Mouse (Mus musculus) embryonic facial prominence, embryonic 10.5 days (tissue): ENCODE data around the gene Ninj2. TPM values are rescaled to one million over a fixed set of nuclear protein-coding genes. Genes with fewer than 3 reads are reported as not detected.

Experiments used
- DNase-seq: peaks from one replicate; pipeline ENCODE4 v3.0.0-alpha.2; 2017; ENCODE audit warnings: low spot score
- H3K27ac ChIP-seq: fragments of 300-500 bp; sonication (generic); replicated peaks from 2 replicates; pipeline ENCODE4 v1.5.1; 2016; ENCODE audit warnings: mild to moderate bottlenecking
- H3K27me3 ChIP-seq: fragments of 300-500 bp; sonication (generic); replicated peaks from 2 replicates; pipeline ENCODE4 v1.6.1; 2016; ENCODE audit warnings: low read depth, mild to moderate bottlenecking; ENCODE audit not compliant: poor library complexity, severe bottlenecking
- H3K36me3 ChIP-seq: fragments of 300-500 bp; sonication (generic); replicated peaks from 2 replicates; pipeline ENCODE4 v1.6.1; 2016; ENCODE audit warnings: mild to moderate bottlenecking, moderate library complexity
- H3K4me1 ChIP-seq: fragments of 300-500 bp; sonication (generic); 2 replicates; pipeline ENCODE4 v1.6.1; 2016
- H3K4me3 ChIP-seq: fragments of 300-500 bp; sonication (generic); 2 replicates; pipeline ENCODE4 v1.5.1; 2016; ENCODE audit warnings: mild to moderate bottlenecking, moderate library complexity
- H3K9me3 ChIP-seq: fragments of 300-500 bp; sonication (generic); 2 replicates; pipeline ENCODE4 v1.6.1; 2016; ENCODE audit warnings: mild to moderate bottlenecking
- WGBS: fragments of 180-500 bp; shearing (Covaris S2); methylation state at CpG from one replicate; pipeline ENCODE4 v1.1.7; 2016; 5-methylcytosine and 5-hydroxymethylcytosine counted together
- polyA plus RNA-seq: library from polyadenylated mRNA; unstranded; fragments of >200 nt; fragmentation: Nextera tagmentation; extraction: Ambion mirVana; gene quantifications from 2 replicates; pipeline ENCODE4 v1.2.1, GENCODE M21; 2016

Gene Ninj2
- polyA plus RNA-seq, 1 experiment from 2014 or later, result not detected

DNA sequence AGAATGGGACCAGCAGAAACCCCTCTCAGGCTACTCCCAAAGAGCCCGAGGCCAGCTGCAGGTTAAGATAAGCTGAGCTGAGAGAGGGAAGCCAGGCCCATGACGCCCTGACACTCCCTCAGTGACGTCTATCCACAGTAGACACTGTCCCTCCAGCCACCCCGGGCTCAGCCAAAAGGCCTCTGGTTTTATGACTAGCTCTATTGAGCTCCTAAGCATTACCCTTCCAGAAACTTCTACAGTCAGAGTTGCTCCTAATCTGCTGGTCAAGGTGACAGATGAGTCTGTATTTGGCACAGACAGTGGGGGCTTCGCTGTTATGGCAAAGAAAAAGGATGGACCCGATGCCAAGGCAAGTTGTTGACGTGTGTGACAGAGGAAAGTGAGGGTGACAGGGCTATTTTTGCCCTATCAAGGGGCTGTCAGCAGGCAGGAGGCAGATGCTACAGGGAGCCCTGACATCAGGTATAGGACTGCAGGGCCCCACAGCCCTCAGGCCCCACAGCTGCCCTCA is 81.5 kb downstream of the Ninj2 start:
- Histone ChIP-seq H3K4me3 (no peak overlapping the region), H3K36me3 (no peaks in the 10 kb centered on the region), H3K27ac (no peak overlapping the region), H3K9me3 (no peaks in the 10 kb centered on the region), H3K4me1 (peaks cover 3% of the 10 kb centered on the region; the same call in 1 of the 2 replicates), H3K27me3 (no peaks in the 10 kb centered on the region)
- 77% methylated on average over 7 of the region's 7 CpGs for WGBS
- DNase-seq, result no peak

DNA sequence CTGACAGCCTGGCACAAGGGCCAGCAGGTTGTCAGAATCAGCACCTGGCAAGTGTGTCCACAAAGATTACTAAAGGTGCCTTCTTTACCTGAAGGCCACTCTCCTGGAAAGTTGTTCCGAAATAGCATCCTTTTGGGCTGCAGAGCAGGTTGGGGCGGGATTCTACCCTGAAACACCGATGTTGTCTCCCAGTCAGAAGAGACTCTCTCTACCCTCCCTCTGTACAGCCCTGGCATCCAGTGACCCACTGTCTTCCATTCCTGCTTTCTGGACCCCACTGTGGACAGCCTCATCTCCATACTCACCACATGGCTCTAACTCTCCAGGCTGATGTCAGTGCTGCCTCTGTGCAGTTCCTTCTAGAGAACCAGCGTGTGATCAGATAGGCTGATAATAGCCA is 82.5 kb downstream of the Ninj2 start:
- Histone ChIP-seq H3K4me3 (no peak overlapping the region), H3K27me3 (no peaks in the 10 kb centered on the region), H3K9me3 (no peaks in the 10 kb centered on the region), H3K27ac (no peak overlapping the region), H3K4me1 (peaks cover 7% of the 10 kb centered on the region; the same call in 1 of the 2 replicates), H3K36me3 (no peaks in the 10 kb centered on the region)
- 93% methylated on average over 4 of the region's 4 CpGs for WGBS
- no peak for DNase-seq

DNA sequence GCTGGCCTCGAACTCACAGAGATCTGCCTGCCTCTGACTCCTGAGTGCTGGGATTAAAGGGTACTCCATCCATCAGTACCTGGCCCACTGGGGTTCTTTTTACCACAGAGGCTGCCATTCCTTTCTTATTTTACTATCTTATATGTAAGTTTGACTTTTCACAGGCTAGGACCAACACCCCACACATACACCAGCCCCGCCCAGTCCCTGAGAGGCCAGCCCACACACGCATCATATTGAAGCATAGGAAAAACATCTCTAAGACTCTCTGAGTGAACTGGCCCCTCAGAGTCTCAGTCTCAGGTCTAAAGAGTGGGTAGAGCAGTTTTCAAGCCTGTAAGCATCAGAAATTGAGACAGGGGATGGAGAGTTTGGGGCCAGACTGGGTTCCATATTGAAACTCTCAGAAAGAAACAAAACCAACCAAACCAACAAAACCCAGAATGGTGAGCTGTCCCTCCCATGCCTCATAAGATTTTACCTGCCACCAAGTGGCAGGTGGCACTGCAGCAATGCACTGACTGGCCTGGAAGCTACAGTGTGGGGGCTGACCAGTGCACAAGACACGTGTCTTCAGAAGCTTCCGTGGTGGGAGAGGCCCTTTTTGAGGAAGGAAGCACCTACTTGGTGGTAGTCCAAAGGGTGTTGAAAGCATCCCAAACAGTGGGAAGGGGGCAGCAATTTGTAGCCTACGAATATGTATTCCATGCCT is 86.0 kb downstream of the Ninj2 start:
- H3K9me3 ChIP-seq, result no peaks in the 10 kb centered on the region
- H3K27me3 ChIP-seq, result no peaks in the 10 kb centered on the region
- H3K4me3 ChIP-seq, result no peak overlapping the region
- WGBS, result 91% methylated on average over 6 of the region's 6 CpGs
- no peak for DNase-seq
- H3K4me1 ChIP-seq, result peaks cover 9% of the 10 kb centered on the region; the same call in 1 of the 2 replicates
- no peak overlapping the region for H3K27ac ChIP-seq
- H3K36me3 ChIP-seq, result no peaks in the 10 kb centered on the region

DNA sequence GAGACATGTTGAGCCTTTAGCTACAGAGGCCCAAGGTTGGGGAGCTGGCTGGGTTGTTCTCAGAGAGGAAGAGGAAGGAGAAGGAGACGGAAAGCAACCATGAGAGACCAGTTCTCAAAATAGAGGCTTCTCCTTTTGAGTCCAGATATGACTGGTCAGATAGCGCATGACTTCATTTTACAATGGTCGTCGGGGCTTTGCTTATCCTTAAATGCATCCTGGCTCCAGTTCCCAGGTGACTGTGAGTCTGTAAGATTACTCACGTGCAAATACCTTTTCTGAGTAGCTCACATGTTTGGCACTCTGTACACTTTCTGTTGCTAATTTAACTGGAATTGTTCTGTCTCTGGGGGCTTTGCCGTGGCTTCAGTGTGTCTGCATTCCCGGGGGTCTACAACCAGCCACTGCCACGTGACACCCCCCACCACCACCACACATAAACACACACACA is 86.6 kb downstream of the Ninj2 start:
- H3K4me3 ChIP-seq, result no peak overlapping the region
- 77% methylated on average over 8 of the region's 8 CpGs for WGBS
- no peak overlapping the region for H3K27ac ChIP-seq
- peaks cover 9% of the 10 kb centered on the region; the same call in 1 of the 2 replicates for H3K4me1 ChIP-seq
- no peak for DNase-seq
- H3K27me3 ChIP-seq, result no peaks in the 10 kb centered on the region
- no peaks in the 10 kb centered on the region for H3K36me3 ChIP-seq
- H3K9me3 ChIP-seq, result no peaks in the 10 kb centered on the region

DNA sequence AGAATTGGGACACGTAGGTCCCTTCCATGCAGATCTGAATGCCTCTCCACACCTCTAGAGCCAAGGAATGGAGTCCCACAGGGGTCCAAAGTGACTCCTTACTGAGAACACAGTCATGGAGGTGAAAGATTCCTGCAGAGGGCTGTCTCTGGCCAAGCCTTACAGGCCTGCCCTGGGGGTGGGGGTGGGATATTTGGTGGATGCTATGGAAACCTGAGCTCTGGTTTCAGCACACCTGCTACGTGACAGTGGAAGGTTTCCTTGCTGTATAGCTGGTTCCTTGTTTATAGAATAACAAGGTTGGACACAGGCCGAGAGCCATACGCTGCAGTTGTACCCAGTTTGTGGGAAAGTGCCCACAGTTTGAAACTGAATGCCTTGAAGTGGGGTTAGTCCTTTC is 87.3 kb downstream of the Ninj2 start:
- no peak overlapping the region for H3K4me3 ChIP-seq
- no peak for DNase-seq
- WGBS, result 60% methylated on average over 4 of the region's 4 CpGs
- no peaks in the 10 kb centered on the region for H3K27me3 ChIP-seq
- peaks cover 9% of the 10 kb centered on the region; the same call in 1 of the 2 replicates for H3K4me1 ChIP-seq
- no peaks in the 10 kb centered on the region for H3K36me3 ChIP-seq
- no peaks in the 10 kb centered on the region for H3K9me3 ChIP-seq
- no peak overlapping the region for H3K27ac ChIP-seq

DNA sequence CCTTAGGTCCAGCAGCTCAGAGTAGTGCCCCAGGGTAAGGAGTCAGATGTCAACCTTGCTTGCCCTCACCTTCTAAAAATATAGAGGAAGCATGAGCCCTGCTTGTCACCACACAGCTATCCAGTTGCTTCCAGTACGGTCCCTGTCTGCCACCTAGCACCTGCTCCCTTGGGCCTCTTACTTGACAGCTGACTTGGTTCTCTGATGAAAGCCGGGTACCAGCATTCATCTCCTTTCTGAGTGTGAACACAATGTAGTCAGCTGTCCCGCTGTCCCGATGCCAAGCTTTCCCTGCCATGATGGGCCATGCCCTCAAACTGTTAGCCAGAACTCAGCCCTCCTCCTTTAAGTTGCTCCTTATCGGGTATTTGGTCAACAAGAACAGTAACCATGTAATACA is 89.0 kb downstream of the Ninj2 start:
- 86% methylated on average over 5 of the region's 5 CpGs for WGBS
- H3K4me1 ChIP-seq, result peaks cover 18% of the 10 kb centered on the region
- no peak for DNase-seq
- no peaks in the 10 kb centered on the region for H3K9me3 ChIP-seq
- H3K36me3 ChIP-seq, result no peaks in the 10 kb centered on the region
- no peak overlapping the region for H3K27ac ChIP-seq
- no peak overlapping the region for H3K4me3 ChIP-seq
- H3K27me3 ChIP-seq, result peaks cover 10% of the 10 kb centered on the region

DNA sequence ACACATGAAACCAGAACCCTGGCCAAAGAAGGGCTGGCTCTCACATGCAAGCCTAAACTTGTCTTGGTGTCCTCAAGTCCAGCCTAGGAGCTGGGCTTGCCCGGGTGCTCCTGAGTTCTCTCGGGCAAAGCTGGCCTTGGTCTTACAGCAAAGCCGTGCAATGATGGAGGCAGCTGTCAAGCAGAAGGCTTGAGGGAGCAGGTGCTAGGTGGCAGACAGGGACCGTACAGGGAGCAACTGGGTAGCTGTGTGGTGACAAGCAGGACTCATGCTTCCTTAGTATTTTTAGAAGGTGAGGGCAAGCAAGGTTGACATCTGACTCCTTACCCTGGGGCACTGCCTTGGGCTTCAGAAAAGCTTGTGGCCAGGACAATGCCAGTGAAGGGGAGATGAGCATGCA is 90.6 kb downstream of the Ninj2 start:
- Histone ChIP-seq H3K4me1 (peaks cover 34% of the 10 kb centered on the region), H3K9me3 (no peaks in the 10 kb centered on the region), H3K27me3 (peaks cover 18% of the 10 kb centered on the region), H3K4me3 (no peak overlapping the region), H3K36me3 (no peaks in the 10 kb centered on the region), H3K27ac (no peak overlapping the region)
- DNase-seq, result no peak
- 89% methylated on average over 4 of the region's 4 CpGs for WGBS

DNA sequence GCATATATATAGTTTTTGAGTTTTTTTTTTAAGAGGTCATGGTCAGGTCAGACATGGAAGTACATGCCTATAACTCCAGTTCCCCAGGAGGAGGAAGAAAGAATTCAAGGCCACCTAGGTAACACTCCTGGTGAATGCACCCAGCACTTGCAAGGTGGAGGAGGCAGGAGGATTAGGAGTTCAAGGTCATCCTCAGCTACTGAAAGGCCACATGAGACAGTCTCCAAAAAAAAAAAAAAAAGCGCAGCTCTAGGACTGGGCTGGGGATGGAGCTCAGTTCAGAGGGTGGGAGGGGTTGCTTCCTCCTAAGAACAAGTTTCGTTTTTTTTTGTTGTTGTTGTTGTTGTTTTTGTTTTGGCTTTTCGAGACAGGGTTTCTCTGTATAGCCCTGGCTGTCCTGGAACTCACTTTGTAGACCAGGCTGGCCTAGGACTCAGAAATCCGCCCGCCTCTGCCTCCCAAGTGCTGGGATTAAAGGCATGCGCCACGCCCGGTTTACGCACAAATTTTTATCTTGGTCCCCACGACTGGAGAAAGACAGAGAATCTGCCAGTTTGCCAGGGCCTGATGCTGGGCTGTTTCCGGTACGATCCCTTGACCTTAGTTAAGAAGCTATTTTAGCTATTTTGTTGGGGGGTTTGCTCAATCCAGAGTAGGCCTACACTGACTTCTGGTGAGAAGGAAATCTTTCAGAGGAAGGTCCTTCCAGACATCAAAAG is 92.0 kb downstream of the Ninj2 start:
- Histone ChIP-seq H3K4me3 (no peak overlapping the region), H3K9me3 (no peaks in the 10 kb centered on the region), H3K27ac (no peak overlapping the region), H3K4me1 (peaks cover 41% of the 10 kb centered on the region), H3K36me3 (no peaks in the 10 kb centered on the region), H3K27me3 (peaks cover 27% of the 10 kb centered on the region)
- DNase-seq, result no peak
- 85% methylated on average over 12 of the region's 12 CpGs for WGBS

DNA sequence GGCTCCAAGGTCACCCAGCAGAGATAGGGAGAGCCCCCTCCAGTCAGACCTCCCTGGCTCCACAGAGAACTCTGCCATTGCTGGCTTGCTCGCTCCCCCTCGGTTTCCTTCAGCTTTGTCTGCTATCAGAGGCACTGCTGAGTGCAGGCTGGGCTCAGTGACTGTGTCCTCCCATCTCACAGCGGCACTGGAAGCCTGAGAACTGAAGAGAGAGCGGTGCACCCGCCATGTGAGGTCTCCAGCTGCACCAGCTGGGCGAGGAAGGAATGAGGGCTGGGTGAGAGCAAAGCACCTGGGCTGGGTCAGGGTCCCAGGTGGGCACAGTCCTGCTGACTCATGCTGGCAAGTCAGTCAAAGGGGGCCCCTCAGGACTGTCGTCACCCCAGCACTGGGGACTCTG is 92.6 kb downstream of the Ninj2 start:
- Histone ChIP-seq H3K27ac (no peak overlapping the region), H3K27me3 (peaks cover 27% of the 10 kb centered on the region), H3K4me3 (no peak overlapping the region), H3K4me1 (peaks cover 36% of the 10 kb centered on the region), H3K36me3 (no peaks in the 10 kb centered on the region), H3K9me3 (no peaks in the 10 kb centered on the region)
- no peak for DNase-seq
- WGBS, result 65% methylated on average over 7 of the region's 7 CpGs

DNA sequence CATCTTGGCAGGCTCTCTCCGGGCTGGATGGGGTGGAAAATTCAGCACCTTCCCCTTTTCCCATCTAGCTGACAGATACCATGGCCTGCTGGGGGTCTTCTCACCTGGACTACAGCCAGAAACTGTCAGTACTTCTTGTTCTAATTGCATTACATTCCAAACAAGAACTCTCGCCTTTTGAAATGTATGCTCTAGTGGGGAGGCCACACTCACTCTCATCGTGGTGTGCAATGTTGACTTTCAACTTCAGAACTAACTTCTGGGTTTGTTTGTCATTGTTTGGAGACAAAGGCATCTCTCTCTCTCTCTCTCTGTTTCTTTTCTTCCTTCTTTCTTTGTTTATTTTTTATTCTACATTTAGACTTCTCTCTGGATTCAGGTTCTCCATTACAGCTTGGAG is 93.4 kb downstream of the Ninj2 start:
- DNase-seq, result no peak
- 78% methylated on average over 3 of the region's 3 CpGs for WGBS
- no peak overlapping the region for H3K27ac ChIP-seq

DNA sequence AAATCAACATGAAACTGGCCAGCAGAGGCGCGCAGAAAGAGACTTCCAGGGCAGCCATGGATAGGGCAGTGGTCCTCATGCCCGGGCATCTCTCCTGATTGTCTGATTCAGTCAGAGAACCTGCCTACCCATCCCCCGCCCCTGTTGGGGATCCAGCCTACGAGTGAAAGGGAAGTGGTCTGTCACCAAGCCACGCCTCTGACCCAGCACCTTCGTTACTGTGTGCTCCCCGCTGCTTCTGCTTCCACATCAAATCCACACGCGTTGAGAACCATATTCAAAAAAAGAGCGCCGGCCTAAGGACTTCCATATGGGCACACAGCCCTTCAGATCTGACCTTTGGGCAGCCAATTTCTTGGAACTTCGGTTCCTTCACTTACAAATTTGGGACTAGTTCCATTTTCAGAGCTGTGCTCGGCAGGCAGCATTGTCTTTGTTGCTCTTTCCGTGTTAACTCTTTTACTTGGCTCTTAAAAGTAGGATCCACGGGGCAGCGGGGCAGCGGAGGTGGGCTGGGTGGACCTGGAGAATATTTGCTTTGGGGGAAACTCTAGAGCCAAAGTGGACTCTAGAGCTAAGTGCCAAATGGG is 94.5 kb downstream of the Ninj2 start:
- Histone ChIP-seq H3K27ac (peak overlapping the region; percentile 69), H3K4me3 (peak overlapping the region; percentile 44), H3K9me3 (no peaks in the 10 kb centered on the region), H3K4me1 (peaks cover 48% of the 10 kb centered on the region), H3K36me3 (no peaks in the 10 kb centered on the region), H3K27me3 (peaks cover 27% of the 10 kb centered on the region)
- peak; percentile 65 for DNase-seq
- WGBS, result 9% methylated on average over 18 of the region's 18 CpGs

More for the DNA sequence above, 93.4 kb downstream of the Ninj2 start:
- Histone ChIP-seq H3K4me1 (peaks cover 37% of the 10 kb centered on the region), H3K4me3 (no peak overlapping the region), H3K36me3 (no peaks in the 10 kb centered on the region), H3K9me3 (no peaks in the 10 kb centered on the region), H3K27me3 (peaks cover 27% of the 10 kb centered on the region)

DNA sequence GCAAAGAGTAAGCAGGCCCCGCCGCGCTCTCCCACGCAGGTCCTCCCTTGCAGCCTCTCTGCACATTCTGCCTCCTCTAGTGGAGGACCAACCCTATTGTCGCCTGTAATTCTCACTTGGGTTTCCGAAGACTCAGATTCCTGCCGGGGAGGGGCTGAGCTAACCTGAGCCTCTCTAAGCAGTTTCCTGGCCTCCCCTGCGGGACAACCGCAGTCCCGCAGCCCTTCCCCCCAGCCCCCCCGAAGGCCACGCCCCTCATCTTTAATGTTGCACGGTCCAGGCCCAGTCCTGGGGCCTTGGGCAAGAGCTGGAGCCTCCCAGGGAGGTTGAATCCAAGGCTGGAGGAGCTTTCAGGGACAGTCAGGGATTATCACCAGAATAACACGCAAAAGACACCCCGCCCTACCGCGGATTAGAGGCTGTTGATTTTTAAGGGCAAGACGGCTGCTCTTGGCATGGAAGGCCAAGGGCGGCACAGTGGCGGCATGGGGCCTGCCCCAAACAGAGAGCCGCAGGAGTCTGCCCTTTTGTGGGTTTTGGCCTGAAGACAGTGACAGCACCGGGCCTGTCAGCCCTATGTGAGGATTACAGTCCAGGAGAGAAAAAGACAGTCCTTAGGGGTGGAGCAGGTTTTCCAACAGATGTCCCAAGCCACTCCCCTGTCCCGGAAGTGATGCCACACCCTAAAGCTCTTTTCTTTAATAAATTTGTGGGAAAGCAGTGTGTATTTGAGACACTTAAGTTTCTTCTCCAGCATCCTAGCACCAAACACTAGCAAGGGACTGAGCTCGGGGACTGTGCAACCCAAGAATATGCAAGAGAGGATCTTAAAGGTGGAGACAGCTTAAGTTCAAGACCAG is 95.5 kb downstream of the Ninj2 start:
- H3K4me3 ChIP-seq, result peak overlapping the region; percentile 44
- H3K9me3 ChIP-seq, result no peaks in the 10 kb centered on the region
- H3K27ac ChIP-seq, result peak overlapping the region; percentile 69
- peak; percentile 64 for DNase-seq
- peaks cover 53% of the 10 kb centered on the region for H3K4me1 ChIP-seq
- H3K36me3 ChIP-seq, result no peaks in the 10 kb centered on the region
- peaks cover 27% of the 10 kb centered on the region for H3K27me3 ChIP-seq
- 14% methylated on average over 24 of the region's 24 CpGs for WGBS
